Mouse (Mus musculus): ENCODE measurements around the gene Slc1a1. TPM values are rescaled to one million over a fixed set of nuclear protein-coding genes. Genes with fewer than 3 reads are reported as not detected.

Gene Slc1a1
- polyA plus RNA-seq, 1 experiment from 2014 or later, result 0.09 TPM

DNA sequence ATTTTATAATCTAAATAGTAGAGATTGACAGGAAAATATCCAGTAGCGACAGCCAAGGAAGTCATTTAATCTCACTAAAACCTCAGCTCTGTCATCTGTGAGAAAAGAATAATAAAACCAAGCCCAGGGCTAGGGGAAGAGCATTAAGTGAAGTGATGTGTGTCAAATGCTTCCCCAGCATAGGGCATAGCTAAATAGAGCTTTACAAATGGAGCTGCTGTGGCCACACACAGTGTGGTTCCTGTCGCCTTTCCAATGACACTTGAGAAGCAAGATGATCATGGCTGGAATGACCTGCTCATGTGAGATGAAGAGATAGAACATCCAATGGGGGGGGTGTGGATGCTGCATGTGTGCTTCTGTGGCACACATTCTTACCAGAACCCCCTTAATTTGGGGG lies 67.3 kb downstream of the Slc1a1 start:
- WGBS (ENCODE audit: insufficient replicate concordance), result 70% methylated on average over 2 of the region's 2 CpGs
- no peaks in the 10 kb centered on the region for H3K36me3 ChIP-seq (replicated peaks; ENCODE audit: insufficient read depth, low read length)
- no peaks in the 10 kb centered on the region for H3K9me3 ChIP-seq (ENCODE audit: low read length)
- H3K27ac ChIP-seq (ENCODE audit: low read depth), result no peak overlapping the region
- no peak overlapping the region for H3K4me2 ChIP-seq (ENCODE audit: low read depth, low read length)
- H3K4me3 ChIP-seq (ENCODE audit: low read depth, low read length), result no peak overlapping the region
- no peak overlapping the region for H3K9ac ChIP-seq (replicated peaks)
- ATAC-seq (no peak), DNase-seq (no peak)
- no peak for TF ChIP-seq CTCF (IDR thresholded peaks at IDR 0.05; ENCODE audit: low read depth)
- TF ChIP-seq EP300 (IDR thresholded peaks at IDR 0.05; ENCODE audit: low read depth), result no peak
- H3K4me1 ChIP-seq (ENCODE audit: insufficient read depth), result no peaks in the 10 kb centered on the region
- H3K27me3 ChIP-seq (ENCODE audit: insufficient read depth, low read length), result no peaks in the 10 kb centered on the region

DNA sequence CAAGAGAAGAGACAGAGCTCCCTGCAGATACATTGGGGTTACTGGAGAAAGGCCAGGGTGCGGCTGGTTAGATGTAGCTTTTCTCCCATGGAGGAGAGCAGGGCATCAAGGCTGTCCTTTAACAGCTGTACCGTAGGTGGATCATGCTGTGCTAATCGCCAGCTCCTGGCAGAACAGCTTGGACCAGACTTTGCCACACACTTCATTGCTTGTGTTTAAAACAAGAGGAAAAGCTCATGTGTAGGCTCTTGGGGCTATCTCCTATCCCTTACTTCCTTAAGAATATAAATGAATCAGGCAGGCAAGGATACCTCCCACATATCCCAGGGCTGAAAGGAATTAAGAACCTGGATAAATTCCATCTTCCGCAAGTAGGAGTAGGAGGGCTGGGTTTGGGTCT lies 68.0 kb downstream of the Slc1a1 start:
- WGBS (ENCODE audit: insufficient replicate concordance), result 72% methylated on average over 4 of the region's 4 CpGs
- H3K9ac ChIP-seq (replicated peaks), result no peak overlapping the region

DNA sequence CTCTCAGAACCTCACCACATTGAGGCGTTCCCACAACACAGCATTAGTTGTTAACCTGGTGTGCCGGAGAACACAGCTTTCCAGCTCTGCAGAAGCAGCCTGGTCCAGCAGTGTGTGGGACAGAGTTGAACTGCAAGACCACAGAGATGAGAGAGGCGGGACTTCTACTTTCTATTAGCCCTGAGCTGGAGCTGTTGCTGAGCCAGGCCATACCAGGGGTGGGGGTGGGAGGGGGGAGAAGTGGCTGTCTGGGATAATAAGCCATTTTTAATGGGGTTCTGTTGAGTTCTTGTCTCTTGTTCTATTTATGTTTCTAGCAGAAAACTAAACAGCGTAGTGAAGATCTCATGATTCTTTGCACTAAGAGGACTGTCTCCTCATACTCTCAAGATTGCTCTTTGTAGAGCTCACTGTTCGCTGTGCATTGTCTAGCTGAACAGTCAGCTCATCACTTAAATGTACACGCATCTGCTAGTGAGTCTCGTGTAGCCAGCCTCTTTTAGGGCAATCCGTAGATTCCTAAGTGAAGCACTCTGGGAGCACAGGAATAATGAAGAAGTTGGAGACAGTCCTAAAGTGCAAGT lies 68.8 kb downstream of the Slc1a1 start:
- Histone ChIP-seq H3K9ac (replicated peaks) (no peak overlapping the region), H3K4me3 (ENCODE audit: low read depth, low read length) (no peak overlapping the region), H3K9me3 (ENCODE audit: low read length) (no peaks in the 10 kb centered on the region), H3K4me1 (ENCODE audit: insufficient read depth) (no peaks in the 10 kb centered on the region), H3K36me3 (replicated peaks; ENCODE audit: insufficient read depth, low read length) (no peaks in the 10 kb centered on the region), H3K27ac (ENCODE audit: low read depth) (no peak overlapping the region), H3K27me3 (ENCODE audit: insufficient read depth, low read length) (no peaks in the 10 kb centered on the region), H3K4me2 (ENCODE audit: low read depth, low read length) (no peak overlapping the region)
- no peak for ATAC-seq
- DNase-seq, result no peak
- TF ChIP-seq CTCF (IDR thresholded peaks at IDR 0.05; ENCODE audit: low read depth) (no peak), EP300 (IDR thresholded peaks at IDR 0.05; ENCODE audit: low read depth) (no peak)
- 72% methylated on average over 8 of the region's 8 CpGs for WGBS (ENCODE audit: insufficient replicate concordance)

More for the DNA sequence above, 68.0 kb downstream of the Slc1a1 start:
- Histone ChIP-seq H3K27me3 (ENCODE audit: insufficient read depth, low read length) (no peaks in the 10 kb centered on the region), H3K4me1 (ENCODE audit: insufficient read depth) (no peaks in the 10 kb centered on the region), H3K27ac (ENCODE audit: low read depth) (no peak overlapping the region), H3K9me3 (ENCODE audit: low read length) (no peaks in the 10 kb centered on the region), H3K4me2 (ENCODE audit: low read depth, low read length) (no peak overlapping the region), H3K4me3 (ENCODE audit: low read depth, low read length) (no peak overlapping the region), H3K36me3 (replicated peaks; ENCODE audit: insufficient read depth, low read length) (no peaks in the 10 kb centered on the region)
- TF ChIP-seq CTCF (IDR thresholded peaks at IDR 0.05; ENCODE audit: low read depth) (no peak), EP300 (IDR thresholded peaks at IDR 0.05; ENCODE audit: low read depth) (no peak)
- DNase-seq (no peak), ATAC-seq (no peak)

DNA sequence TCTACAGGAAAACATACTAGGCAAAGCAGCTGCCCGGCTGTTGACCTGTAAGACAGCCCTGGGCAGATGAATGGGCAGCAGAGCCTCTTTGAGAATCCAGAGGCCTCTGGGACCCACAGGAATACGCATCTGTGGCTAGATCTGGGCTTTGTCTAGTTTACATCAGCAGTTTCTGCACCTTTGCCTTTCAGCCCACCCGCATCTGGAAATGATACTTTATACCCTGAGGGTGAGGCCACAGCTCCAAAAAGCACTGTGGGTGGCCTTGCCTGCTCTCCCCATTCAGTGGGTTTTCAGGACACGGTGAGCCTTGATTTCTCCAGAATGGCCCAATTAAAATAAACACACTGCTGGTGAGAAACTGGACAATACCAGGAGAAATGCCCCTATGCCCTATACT lies 73.3 kb downstream of the Slc1a1 start:
- no peak overlapping the region for H3K9ac ChIP-seq (replicated peaks)
- H3K4me2 ChIP-seq (ENCODE audit: low read depth, low read length), result no peak overlapping the region
- no peak for TF ChIP-seq EP300 (IDR thresholded peaks at IDR 0.05; ENCODE audit: low read depth)
- TF ChIP-seq CTCF (IDR thresholded peaks at IDR 0.05; ENCODE audit: low read depth), result no peak
- H3K36me3 ChIP-seq (replicated peaks; ENCODE audit: insufficient read depth, low read length), result no peaks in the 10 kb centered on the region
- WGBS (ENCODE audit: insufficient replicate concordance), result 79% methylated on average over 4 of the region's 4 CpGs
- ATAC-seq (no peak), DNase-seq (no peak)
- no peaks in the 10 kb centered on the region for H3K9me3 ChIP-seq (ENCODE audit: low read length)
- no peaks in the 10 kb centered on the region for H3K4me1 ChIP-seq (ENCODE audit: insufficient read depth)
- H3K4me3 ChIP-seq (ENCODE audit: low read depth, low read length), result no peak overlapping the region
- H3K27ac ChIP-seq (ENCODE audit: low read depth), result no peak overlapping the region
- H3K27me3 ChIP-seq (ENCODE audit: insufficient read depth, low read length), result no peaks in the 10 kb centered on the region

DNA sequence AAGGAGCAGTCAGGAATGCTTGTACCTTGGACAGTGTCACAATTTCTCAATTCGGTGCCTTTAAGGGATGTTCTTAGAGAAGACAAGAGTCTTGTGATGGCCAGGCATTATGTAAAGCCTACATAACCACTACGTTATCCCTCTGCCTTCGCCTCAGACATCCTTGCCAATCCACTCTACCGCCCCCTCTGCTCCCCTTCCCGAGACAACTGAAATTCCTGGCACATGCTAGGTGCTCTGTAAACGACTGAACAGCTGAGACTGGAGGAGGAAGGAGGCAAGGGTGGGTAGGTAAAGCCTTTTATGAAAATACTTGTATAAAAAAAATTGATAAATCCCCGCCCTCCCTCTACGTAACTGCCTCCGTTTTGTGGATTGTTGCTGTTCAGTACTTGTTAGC lies 73.8 kb downstream of the Slc1a1 start:
- H3K9ac ChIP-seq (replicated peaks), result no peak overlapping the region
- ATAC-seq (no peak), DNase-seq (no peak)
- 74% methylated on average over 9 of the region's 9 CpGs for WGBS (ENCODE audit: insufficient replicate concordance)
- TF ChIP-seq CTCF (IDR thresholded peaks at IDR 0.05; ENCODE audit: low read depth) (no peak), EP300 (IDR thresholded peaks at IDR 0.05; ENCODE audit: low read depth) (no peak)
- no peak overlapping the region for H3K27ac ChIP-seq (ENCODE audit: low read depth)
- H3K4me1 ChIP-seq (ENCODE audit: insufficient read depth), result no peaks in the 10 kb centered on the region
- H3K4me3 ChIP-seq (ENCODE audit: low read depth, low read length), result no peak overlapping the region
- no peaks in the 10 kb centered on the region for H3K36me3 ChIP-seq (replicated peaks; ENCODE audit: insufficient read depth, low read length)
- no peaks in the 10 kb centered on the region for H3K27me3 ChIP-seq (ENCODE audit: insufficient read depth, low read length)
- no peaks in the 10 kb centered on the region for H3K9me3 ChIP-seq (ENCODE audit: low read length)
- H3K4me2 ChIP-seq (ENCODE audit: low read depth, low read length), result no peak overlapping the region

DNA sequence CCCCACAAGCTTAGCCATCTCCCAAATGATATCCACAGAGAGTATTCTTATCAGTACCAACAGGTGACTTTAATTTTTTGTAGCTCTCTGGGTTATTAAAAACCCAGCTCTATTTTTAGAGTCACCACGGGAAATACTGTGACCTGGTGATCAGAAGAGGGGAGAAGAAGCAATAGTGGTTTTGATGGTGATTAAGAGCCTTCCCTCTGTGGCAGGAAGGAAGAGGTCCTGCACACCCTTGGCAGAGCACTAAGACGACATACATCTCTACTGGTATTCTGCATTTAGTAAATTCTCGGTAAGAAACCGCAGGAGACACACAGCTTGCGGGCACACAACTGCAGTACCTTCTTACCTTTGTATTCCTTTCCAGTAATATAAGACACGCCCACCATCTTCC lies 79.7 kb downstream of the Slc1a1 start:
- Histone ChIP-seq H3K9ac (replicated peaks) (no peak overlapping the region), H3K4me1 (ENCODE audit: insufficient read depth) (peaks cover 15% of the 10 kb centered on the region; the same call in 1 of the 2 replicates), H3K4me3 (ENCODE audit: low read depth, low read length) (no peak overlapping the region), H3K9me3 (ENCODE audit: low read length) (no peaks in the 10 kb centered on the region), H3K4me2 (ENCODE audit: low read depth, low read length) (no peak overlapping the region), H3K27ac (ENCODE audit: low read depth) (no peak overlapping the region), H3K36me3 (replicated peaks; ENCODE audit: insufficient read depth, low read length) (no peaks in the 10 kb centered on the region), H3K27me3 (ENCODE audit: insufficient read depth, low read length) (no peaks in the 10 kb centered on the region)
- TF ChIP-seq EP300 (IDR thresholded peaks at IDR 0.05; ENCODE audit: low read depth) (no peak), CTCF (IDR thresholded peaks at IDR 0.05; ENCODE audit: low read depth) (no peak)
- ATAC-seq, result no peak
- WGBS (ENCODE audit: insufficient replicate concordance), result 27% methylated on average over 6 of the region's 6 CpGs
- no peak for DNase-seq
